ENCODE assay signal across 27 mouse cellular contexts in the genomic region with DNA sequence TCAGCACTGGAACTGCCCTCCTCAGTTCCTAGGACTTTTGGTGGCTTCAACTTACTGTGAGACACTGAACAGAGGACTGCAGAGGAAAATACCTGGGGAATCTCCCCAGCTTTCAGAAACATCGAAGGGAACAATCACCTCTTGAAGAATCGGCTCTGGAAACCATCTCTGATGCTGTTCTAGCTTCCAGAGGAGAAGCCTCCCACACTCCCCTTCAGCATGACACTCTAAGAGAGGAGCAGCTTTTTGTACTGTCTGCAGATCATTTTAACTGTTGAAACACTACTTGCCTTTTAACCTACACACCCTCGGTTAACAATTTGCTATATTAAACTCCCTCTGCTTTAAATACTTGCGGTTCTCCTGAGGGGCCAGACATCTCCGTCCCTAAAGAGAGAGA.
"Had no signal": no experiment of that assay in that cellular context is flagged by ENCODE, and none has a peak within 500 bp of the region (broad histone marks: within the 10 kb centered on the region; RNA-seq: fewer than 3 reads in every experiment).

No protein-coding gene starts in this region.

- DNase-seq: gastrocnemius, postnatal 14 days; gastrocnemius, postnatal 36 days; heart, adult 11 months; heart, adult 2 months; heart, postnatal 14 days; heart, postnatal 36 days; kidney, adult 11 months; kidney, adult 2 months; kidney, adult 9 months; kidney, postnatal 14 days; kidney, postnatal 36 days; layer of hippocampus, adult 9-11 months; liver; liver, embryonic 13.5 days had no signal

- H3K27ac ChIP-seq: heart, adult 2 months; heart, embryonic 13.5 days; heart, embryonic 15.5 days; hindbrain, embryonic 13.5 days; hindbrain, embryonic 15.5 days; hindbrain, postnatal 0 days; kidney, embryonic 15.5 days; kidney, postnatal 0 days; left cerebral cortex, adult 2 months; limb, embryonic 10.5 days; limb, embryonic 12.5 days; liver, embryonic 13.5 days had no signal

- H3K27me3 ChIP-seq: heart, embryonic 13.5 days; heart, embryonic 15.5 days; hindbrain, embryonic 13.5 days; hindbrain, embryonic 15.5 days; kidney, embryonic 15.5 days; limb, embryonic 12.5 days; liver, embryonic 13.5 days had no signal

- H3K4me2 ChIP-seq: heart, embryonic 11.5 days; heart, embryonic 13.5 days; heart, embryonic 15.5 days; hindbrain, embryonic 13.5 days; hindbrain, embryonic 15.5 days; kidney, embryonic 15.5 days; limb, embryonic 12.5 days; liver, embryonic 11.5 days; liver, embryonic 13.5 days had no signal

- H3K36me3 ChIP-seq: heart, embryonic 13.5 days; heart, embryonic 15.5 days; hindbrain, embryonic 13.5 days; hindbrain, embryonic 15.5 days; kidney, embryonic 15.5 days; limb, embryonic 10.5 days; limb, embryonic 12.5 days; liver, embryonic 13.5 days had no signal

- H3K9ac ChIP-seq: heart, embryonic 13.5 days; heart, embryonic 15.5 days; hindbrain, embryonic 13.5 days; hindbrain, embryonic 15.5 days; kidney, embryonic 15.5 days; limb, embryonic 12.5 days; liver, embryonic 13.5 days had no signal

- H3K4me1 ChIP-seq: heart, embryonic 13.5 days; heart, embryonic 15.5 days; hindbrain, embryonic 13.5 days; hindbrain, embryonic 15.5 days; kidney, embryonic 15.5 days; limb, embryonic 10.5 days; limb, embryonic 12.5 days; liver, embryonic 13.5 days had no signal

- H3K4me3 ChIP-seq: heart, adult 2 months; heart, embryonic 13.5 days; heart, embryonic 15.5 days; hindbrain, embryonic 13.5 days; hindbrain, embryonic 15.5 days; kidney, embryonic 15.5 days; left cerebral cortex, adult 2 months; limb, embryonic 10.5 days; limb, embryonic 12.5 days; liver, embryonic 13.5 days had no signal

- H3K9me3 ChIP-seq: heart, embryonic 15.5 days; hindbrain, embryonic 13.5 days; hindbrain, embryonic 15.5 days; kidney, embryonic 15.5 days; limb, embryonic 10.5 days; limb, embryonic 12.5 days; liver, embryonic 13.5 days had no signal

- ATAC-seq: hindbrain, postnatal 0 days; intestine, embryonic 16.5 days had no signal
